Mouse (Mus musculus) cerebellum, adult 2 months (tissue): Measurements from ENCODE around the gene Vmn2r89.
"Not testable (repeated sequence)": the region's sequence is repeated elsewhere in the genome, so short reads cannot be mapped to it uniquely, and the experiment has no call there.

Experiments
- CTCF ChIP-seq: fragments of 200-500 bp; IDR thresholded peaks from 2 replicates; pipeline ENCODE4 v1.5.1; 2011; ENCODE audit warnings: low read depth, mild to moderate bottlenecking, control low read depth, low read length, moderate library complexity, borderline replicate concordance; ENCODE audit not compliant: insufficient read depth
- POLR2A ChIP-seq: fragments of 200-500 bp; IDR thresholded peaks from 2 replicates; pipeline ENCODE4 v1.6.1; 2011; ENCODE audit warnings: low read length, control low read depth, borderline replicate concordance; ENCODE audit not compliant: insufficient read depth

DNA sequence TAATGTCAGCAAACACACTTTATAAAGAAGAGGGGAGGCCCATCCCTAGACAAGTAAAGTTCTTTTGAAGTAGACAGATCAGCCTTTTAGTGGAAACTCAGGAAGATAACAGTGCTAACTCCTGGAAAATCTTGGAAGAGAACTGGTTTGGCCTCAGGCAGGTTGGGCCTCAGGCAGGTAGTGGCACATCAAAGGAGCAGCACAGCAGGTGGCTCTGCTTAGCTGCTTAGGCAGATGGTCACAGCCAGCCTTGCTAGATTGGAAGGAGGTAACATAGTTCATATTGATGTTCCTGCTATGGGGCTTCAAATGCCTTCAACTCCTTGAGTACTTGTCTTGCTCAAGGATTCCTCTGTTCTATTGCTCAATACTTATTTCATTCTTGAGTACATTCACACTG, 21.5 kb upstream of the Vmn2r89 start:
- TF ChIP-seq POLR2A, CTCF: not testable (repeated sequence)
